Mouse (Mus musculus): Measurements from ENCODE around the gene Zfp174.

DNA sequence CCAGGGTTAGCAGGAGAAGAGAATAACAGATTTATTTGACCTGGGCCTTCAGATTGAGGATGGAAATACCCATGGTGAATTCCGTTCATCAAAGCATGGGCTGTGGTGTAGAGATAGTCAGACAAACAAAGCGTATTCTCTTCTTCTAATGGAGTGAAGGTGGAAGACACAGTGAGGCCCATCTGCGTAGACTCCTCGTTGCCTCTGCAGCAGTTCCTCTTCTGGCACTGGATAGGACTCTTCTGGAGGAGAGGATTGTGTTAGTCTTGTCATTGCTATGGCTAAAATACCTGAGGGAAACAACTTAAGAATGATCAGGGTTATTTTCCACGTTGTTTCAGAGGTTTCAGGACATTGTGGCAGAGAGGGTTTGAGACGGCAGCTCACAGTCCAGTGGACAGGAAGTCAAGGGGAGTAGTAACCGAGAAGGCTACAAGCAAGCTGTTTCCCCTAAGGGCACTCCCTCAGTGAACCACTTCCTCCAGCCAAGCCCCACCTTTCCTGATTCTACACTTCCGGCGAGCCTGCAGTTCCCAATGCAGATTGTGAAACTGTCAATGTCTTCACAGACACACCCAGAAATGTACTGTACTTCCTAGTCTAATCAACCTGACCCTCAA is 48.2 kb downstream of the Zfp174 start:
- TF ChIP-seq GATA1 (IDR thresholded peaks at IDR 0.05; ENCODE audit: borderline replicate concordance, low read length) (no peak), FLI1 (IDR thresholded peaks at IDR 0.05; ENCODE audit: low read length) (no peak)
